Mouse (Mus musculus) liver (tissue): ENCODE results near the gene Myo15.
"Not testable (repeated sequence)": the region's sequence is repeated elsewhere in the genome, so short reads cannot be mapped to it uniquely, and the experiment has no call there.

Experiments used
- DNase-seq: peaks from one replicate; pipeline ENCODE4 v3.0.0-alpha.2; 2020; ENCODE audit warnings: mixed read lengths

Myo15 gene

DNA sequence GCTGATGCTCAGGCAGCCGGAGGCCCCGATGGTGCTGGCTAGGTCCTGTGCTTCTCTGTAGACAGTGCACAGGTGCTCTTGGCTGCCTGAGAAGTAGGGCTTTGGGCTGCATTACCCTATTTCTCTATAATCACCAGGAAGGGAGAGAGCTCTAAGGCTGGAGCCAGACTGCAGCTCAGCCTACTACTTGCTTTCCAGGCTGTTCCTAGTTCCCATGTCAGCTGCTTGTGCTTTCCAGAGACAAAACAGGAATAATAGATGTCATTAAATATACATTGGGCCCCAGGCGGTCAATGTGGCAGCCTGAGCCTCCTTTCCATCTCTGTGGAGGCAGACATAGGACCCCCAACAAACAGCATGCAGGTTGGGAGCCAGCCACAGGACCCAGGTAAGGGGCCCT lies at the start of gene Myo15:
Myo15 (plus strand) TSS at position 301 of the 400 bp plus-strand sequence.
- no peak for DNase-seq

DNA sequence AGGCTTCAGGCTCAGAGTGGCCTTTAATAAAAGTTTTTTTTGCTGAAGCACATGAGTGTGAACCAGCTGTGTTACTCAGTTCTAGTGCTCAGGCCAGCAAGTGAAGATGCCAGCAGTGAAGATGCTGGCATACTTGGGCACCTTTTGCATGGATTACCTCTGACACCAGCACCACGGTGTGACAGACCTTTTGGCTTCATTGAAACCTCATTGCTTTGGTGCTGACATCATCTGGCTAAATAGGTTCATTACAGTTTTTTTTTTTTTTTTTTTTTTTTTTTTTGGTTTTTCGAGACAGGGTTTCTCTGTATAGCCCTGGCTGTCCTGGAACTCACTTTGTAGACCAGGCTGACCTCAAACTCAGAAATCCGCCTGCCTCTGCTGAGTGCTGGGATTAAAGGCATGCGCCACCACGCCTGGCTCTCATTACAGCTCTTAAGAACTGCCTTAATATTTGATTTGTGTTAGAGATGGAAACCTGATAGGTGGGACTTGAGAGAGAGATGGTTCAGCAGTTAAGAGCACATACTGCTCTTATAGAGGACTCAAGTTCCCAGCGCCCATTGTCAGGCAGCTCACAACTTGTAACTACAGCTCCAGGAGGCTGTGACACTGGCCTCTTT lies 47.0 kb upstream of the Myo15 start:
- no peak for DNase-seq

DNA sequence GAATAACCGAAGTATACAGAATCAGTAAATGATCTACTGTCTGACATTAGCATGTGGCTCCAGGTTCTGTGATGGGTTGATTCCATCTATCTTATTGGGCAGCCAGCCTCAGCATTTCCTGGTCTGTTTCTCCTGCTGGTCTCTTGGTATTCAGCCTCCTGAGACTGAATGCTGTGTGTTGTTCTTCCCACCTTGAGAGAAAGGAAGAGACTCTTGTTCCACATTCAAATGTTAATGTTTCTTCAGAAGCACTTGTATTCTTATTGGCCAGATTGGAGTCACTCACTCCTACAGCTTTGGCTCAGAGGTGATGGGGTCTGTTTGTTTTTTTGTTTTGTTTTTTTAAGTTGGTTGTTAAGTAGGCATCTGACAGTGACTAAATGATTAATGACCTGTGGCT lies 46.1 kb upstream of the Myo15 start:
- DNase-seq = no peak

DNA sequence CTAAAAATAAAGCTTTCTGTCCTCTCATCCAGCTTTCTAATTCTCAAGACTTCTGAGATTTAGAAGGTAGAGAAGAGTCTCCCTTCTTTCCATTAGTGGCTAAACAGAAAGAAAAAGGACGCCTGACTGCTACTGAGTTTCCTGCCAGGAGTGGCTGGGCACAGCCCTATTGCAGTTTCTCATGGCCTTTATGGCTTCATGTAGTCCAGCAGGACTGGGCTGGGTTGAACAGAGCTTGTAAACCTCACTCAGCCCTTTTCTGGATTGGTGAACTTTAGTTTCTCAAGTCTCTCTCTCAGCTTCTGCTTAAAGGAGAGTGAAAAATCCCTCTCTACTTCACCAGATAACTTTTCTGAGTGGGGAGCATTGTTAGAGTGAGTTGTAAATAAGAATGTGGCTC lies 42.7 kb upstream of the Myo15 start:
- no peak for DNase-seq

DNA sequence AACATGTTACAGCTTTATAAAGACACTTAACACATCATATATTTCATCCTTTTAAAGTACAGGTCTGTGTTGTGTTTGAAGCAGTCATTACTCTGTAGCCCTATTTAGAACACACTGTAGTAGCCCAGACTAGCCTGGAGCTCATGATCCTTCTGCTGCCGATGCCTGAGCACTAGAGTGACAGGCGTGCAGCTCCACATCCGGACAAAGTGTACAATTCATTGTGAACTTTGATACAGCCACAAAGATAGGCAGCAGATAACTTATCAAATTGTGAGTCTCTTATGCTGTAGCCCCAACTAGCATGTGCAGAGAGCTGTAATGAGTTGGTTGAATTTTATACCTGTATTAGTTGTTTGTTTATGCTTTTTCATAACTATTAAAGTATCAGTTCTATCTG lies 41.5 kb upstream of the Myo15 start:
- DNase-seq = no peak

DNA sequence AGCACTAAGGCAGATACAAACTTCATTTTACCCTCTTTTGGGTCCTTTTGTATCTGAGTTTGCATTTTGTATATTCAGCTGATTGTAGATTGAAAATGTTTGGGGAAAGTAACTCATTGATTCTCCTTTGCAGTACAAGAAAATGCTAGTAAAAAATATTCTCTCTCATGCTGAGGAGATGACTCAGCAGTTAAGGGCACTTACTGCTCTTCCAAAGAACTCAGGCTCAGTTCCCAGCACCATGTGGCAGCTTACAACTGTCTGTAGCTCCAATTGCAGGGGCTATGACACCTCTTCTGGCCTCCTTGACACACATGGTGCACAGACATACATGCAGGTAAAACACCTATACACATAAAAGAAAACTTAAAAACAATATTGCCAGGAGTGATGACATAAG lies 35.6 kb upstream of the Myo15 start:
- no peak for DNase-seq

DNA sequence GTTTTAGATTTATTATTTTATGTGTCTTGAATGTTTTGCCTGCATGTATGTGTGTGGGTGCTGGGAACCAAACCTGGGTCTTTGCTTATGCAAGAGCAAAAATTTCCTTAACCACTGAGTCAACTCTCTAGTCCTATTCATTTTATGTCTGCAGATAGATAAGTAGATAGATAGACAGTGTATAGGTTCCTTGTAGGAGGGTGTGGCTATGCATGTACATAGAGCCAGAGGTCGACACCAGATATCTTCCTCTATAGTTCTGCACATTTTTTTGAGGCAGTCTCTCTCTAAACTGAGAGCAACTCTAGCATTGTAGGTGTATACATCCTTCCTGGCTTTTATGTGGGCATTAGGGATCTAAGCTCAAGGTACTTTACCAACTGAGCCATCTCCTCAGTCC lies 34.0 kb upstream of the Myo15 start:
- DNase-seq = no peak

DNA sequence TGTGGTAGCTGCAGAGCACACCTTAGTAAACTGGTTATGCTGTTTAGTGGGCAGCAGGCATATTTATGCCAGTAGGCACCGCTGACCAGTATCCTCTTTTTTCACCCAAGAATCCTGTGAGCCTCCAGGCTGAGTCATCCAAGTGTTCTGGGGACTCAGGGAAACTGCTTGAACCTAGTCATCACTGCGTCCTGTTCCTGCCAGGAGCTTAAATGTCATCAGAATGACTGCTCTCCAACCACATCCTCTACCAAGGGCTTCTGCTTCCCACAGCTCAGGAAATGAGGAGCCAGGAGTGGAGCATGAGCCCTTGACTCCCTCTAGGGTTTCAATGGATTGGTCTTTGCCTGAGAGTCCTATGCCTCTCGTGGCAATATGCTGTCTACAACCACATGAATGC lies 32.5 kb upstream of the Myo15 start:
- DNase-seq = no peak

DNA sequence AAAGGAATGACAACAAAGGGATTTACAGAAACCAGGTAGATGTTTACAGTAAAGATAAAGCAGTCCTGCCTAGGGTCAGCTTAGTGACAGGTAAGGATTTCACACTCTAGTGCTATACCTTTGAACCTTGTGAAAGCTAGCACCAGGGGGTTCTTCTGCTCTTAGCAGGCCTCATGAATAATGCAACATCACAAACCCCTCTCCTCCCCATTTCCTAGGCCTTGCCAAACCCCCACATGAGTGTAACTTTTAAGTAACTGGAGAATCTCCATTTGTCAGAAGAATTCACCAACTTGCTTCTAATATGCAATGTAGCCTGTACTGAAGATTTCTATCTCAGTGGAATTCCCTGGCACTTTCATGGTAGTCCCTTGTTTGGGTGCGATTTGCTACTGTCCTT lies 29.5 kb upstream of the Myo15 start:
- not testable (repeated sequence) for DNase-seq

DNA sequence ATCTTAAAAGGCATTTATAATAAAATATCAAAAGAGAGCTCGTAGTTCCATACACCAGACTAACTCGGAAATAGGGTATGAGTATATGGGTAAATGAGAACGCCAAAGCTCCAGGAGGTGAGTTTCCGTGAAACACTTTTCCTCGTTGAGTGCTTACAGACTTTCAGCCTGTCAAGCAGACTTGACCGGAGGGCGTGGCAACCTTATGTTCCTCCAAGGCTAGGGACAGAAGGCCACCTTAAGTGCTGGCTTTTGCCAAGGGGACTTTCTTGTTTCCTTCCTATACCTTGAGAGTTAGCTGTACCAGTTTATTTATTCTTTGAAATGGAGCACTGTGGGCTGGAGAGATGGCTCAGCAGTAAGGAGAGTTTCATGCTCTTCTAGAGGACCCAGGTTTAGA lies 29.0 kb upstream of the Myo15 start:
- DNase-seq = no peak

DNA sequence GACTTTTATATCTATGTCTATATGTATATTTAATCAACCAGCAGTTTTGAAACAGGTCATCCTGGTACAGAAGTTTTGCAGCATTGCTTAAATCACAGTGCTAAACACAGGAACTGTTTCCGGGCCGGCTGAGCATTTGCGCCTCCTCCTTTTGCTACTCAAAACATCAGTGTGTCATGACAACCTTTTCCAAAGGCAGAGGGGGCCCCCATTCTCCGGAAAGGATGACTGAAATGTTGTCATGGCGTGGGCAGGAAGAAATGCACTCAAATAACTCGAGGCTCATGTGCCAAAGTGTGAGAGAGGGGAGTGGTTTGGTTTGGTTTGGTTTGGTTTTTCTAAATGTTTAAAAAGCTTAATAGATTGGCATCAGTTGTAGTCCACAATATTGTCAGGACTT lies 26.2 kb upstream of the Myo15 start:
- no peak for DNase-seq

DNA sequence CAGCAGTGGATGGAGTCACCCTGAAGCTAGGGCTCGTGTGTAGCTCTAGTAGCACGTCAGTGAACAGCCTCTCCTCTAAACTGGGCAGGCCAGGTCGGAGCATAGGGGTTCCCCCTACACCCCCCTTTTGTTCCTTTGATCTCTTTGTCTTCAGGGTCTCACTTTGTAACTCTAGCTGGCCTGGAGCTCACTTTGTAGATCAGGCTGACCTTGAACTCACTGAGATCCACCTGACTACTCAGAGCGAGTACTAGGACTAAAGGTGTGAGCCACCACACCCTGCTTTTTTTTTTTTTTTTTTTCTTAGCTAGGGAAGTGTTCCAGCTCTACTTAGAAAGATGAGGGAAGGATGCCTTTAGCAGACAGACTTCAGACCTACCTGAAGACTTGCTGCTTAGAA lies 25.1 kb upstream of the Myo15 start:
- no peak for DNase-seq

DNA sequence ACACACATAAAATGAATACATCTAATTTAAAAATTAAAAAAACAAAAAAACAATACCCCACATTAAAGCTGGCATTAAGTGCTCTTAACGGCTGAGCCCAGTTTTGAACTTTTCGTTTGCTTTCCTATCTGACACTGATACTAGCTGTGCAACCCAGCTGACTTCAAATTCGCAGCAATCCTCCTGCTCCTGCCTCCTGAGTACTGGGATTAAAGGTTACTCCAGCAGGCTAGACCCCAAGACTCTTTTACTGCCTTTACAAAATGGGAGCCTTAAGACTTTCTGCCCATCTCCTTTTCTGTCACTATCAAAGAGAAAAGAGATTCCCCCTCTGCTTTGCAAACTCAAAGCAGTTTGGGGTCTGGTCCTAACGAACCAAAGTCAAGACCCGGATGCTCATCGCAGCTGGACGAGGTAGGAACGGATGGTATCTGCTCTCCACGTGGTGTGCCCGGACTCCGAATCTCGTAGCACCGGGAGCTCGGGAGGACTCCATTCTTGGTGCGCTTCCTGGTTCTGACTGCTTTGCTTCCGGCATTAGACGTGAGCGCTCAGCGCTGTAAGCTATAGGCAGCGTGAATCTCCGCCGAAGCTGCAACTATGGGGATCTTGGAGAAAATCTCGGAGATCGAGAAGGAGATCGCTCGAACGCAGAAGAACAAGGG lies 14.9 kb upstream of the Myo15 start, which contains the start of gene Drg2:
Drg2 (plus strand) TSS at position 512 of the 665 bp plus-strand sequence.
- DNase-seq = peak; percentile 85

DNA sequence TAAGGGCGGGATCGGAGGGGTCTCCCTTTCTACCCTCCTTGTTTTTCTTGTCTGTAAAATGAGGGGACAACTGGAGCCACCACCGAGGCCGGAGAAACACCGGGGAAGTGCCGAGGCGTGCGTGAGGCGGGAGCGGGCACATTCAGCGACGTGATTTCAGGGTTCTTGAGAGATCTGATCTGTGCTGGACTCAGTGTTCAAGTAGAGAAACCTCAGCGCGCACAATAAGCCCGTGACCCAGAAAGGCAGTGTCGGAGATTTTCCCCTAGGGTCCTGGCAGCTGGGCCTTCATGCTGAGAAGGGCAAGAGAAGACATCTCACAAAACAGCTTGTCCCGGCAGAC lies 14.4 kb upstream of the Myo15 start:
- peak; percentile 16 for DNase-seq

DNA sequence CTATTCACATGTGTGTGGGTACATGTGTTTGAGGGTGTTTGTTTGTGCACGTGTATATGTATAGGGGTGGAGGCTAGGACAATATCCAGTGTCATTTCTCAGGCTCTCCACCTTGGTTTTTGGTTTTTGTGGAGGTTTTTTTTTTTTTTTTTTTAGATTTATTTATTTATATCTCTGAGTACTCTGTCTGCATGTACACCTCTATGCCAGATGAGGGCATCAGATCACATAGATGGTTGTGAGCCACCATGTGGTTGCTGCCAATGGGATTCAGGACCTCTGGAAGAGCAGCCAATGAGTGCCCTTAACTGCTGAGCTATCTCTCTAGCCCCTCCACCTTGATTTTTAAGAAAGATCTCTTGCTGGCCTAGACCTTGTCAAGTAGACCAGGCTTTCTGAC lies 11.2 kb upstream of the Myo15 start:
- DNase-seq = no peak

DNA sequence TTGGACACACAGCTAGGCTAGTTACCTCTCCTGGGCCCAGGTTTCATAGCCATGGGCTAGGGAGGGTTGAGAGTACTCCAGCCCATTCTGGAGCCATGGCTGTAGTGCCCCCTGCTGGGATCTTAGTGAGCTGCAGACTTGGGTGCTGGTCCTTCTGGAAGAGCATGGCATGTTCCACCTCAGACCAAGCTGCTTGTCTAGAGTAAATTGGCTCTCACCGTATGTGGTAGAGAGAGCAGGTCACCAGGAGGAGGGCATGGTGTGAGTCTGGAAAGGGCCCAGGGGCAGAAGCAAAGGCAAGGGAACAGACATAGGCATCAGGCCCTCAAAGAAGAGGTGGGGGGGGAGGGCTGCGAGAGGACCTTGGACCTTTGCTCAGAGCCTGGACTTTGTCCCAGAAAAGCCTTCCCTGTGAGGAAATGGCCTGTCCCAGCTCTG lies 3.2 kb upstream of the Myo15 start:
- peak; percentile 57 for DNase-seq

DNA sequence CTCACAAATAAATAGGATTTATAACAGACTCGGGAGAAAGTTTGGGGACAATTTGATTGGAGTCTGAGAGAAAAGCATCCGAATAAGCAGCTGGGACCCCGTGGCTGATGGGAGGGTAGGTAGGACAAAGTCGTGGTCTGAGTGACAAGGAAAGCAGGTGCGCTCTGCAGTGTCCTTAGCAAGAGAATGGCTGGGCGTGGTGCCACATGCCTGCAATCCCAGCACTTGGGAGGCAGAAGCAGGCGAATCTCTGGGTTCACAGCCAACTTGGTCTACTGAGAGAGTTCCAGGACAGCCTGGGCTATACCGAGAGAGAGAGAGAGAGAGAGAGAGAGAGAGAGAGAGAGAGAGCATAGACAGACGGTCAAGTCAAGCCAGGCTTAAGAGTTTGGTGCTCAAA lies 1.6 kb downstream of the Myo15 start:
- DNase-seq = no peak

DNA sequence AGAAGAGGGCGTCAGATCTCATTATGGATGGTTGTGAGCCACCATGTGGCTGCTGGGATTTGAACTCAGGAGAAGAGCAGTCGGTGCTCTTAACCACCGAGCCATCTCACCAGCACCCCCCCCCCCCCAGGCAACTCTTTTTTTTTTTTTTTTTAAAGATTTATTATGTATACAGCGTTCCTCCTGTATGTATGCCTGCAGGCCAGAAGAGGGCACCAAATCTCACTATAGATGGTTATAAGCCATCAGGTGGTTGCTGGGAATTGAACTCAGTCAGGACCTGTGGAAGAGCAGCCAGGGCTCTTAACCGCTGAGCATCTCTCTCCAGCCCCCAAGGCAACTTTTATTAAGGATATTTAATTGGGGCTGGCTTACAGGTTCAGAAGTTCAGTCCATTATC lies 5.4 kb downstream of the Myo15 start:
- DNase-seq = no peak

DNA sequence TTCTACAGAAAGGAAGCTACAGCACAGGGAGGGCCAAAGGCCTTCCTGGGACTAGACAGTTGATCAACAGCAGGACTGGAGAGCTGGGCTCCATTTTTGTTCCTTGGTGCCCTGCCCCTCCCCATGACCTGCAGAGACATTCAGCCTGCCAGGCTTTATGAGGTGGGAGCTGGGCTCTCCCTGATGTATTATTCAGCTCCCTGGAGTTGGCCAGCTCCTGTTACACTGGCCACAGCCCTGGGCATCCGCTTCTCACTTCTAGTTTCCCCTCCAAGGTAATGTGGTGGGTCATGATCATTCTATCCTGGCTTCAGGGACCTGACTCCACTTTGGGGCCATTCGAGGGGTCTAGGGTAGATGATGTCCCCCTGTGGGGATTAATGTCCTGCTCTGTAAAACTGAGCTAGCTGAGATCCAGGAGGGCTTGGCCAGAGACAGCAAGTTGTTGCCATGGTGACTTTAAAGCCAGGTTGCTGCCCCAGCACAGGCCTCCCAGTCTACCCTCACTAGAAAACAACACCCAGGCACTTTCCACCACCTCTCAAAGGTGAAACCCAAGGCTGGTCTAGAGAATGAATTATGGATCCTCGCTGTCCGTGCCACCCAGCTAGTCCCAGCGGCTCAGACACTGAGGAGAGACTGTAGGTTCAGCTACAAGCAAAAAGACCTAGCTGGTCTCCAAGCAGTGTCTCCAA lies 6.7 kb downstream of the Myo15 start:
- DNase-seq = no peak

DNA sequence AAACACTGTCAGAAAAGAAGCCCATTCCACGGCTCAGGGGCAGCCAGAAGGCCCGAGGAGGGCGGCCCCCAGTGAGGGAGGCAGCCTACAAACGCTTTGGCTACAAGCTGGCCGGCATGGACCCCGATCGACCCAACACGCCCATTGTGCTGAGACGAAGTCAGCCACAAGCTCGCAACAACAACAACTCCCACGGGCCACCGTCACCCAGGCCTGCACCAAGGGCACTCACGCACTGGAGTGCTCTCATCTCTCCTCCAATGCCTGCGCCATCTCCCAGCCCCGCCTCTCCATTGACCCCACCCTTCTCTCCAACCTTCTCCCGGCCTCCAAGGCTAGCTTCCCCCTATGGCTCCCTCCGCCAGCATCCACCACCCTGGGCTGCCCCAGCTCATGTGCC lies 9.0 kb downstream of the Myo15 start:
- peak; percentile 42 for DNase-seq

DNA sequence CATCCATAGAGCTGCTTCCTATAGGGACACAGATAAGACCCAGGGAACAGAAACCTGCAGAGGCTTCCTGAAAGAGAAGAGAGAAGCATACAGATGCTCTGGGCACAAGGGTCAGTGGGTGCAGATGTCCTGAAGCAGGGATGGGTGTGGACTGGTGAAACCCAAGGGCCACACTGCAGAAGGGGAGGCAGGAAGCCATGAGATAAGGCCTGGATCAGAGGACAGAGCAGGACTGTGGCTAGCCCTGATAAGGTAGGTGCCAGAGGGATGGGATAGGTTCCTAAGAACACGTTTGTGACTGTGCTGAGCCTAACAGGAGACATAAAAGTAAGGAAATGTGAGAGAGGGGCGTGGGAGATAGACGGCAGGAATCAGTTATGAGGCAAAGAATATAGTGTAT lies 17.1 kb downstream of the Myo15 start:
- DNase-seq = peak; percentile 79

DNA sequence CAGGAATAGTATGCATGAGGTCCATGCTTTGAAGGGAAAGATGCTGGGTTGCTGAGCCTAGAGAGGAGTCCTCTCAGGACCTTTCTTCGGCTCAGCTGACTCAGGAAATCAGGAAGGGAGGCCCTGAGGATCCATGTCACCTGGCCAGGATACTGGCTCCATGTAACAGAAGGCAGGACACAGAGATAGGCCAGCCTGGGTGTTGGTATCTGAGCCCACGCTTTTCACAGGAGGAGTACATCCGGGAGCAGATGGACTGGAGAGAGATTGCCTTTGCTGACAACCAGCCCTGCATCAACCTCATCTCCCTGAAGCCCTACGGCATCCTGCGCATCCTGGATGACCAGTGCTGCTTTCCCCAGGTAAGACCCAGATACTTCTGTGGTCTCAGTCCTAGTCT lies 23.6 kb downstream of the Myo15 start:
- no peak for DNase-seq

DNA sequence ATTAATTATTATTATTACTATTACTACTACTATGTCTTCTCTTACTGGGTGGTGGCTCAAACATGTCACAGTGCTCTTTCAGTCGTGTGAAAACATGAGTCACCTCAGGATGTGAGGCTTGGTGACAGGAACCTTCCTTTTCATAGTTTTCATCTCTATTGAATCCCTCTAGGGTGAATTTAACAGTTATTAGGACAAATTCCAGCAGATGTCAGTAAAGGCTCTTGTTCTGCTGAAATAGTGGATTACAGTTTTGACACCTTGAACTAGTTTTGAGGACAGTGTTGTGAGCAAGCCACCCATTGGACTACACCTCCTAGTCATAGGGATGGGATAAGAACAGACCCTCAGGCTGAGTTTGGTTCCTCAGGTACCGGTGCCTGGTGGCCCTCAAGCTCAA lies 26.6 kb downstream of the Myo15 start:
- no peak for DNase-seq

DNA sequence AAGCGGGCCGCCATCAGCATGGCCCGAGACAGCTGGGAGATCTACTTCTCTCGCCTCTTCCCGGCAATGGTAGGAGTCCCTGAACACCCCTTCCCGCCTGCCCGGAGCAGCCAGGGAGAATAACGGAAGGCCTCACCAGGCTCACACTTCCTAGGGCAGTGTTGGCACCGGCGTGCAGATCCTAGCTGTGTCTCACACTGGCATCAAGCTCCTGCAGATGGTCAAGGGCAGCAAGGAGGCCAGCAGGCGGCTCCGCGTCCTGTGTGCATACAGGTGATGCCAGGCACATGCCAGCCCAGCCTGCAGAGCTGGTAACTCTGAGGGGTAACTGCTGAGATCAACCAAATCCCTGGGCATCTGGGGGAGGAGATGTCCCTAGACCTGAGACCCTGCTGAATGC lies 38.1 kb downstream of the Myo15 start:
- no peak for DNase-seq

DNA sequence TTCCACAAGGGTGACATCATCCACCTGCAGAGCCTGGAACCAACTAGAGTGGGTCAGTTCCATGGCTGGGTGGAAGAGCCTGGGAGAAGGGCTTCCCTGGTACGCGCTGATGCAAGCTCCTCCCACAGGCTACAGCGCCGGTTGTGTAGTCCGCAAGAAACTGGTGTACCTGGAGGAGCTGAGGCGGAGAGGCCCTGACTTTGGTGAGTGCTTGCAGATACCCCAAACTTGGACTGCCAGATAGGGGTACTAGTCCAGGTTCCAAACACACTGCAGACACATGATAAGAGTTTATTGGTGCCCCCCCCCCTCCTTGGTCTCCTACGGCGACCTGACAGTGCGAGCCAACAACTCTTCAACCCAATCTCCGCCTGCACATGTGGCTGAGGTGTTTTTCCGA lies 39.8 kb downstream of the Myo15 start:
- DNase-seq = peak; percentile 81
